Mouse (Mus musculus) ES-Bruce4 (cell line): ENCODE data around the gene Hdac5. TPM values are rescaled to one million over a fixed set of nuclear protein-coding genes. Genes with fewer than 3 reads are reported as not detected.
A peak's percentile ranks its signal among the peaks of the same experiment; 100 is the strongest.

Experiments
- H3K27ac ChIP-seq: 2 replicates; pipeline ENCODE4 v1.5.1; 2012; ENCODE audit warnings: low read length, inconsistent platforms; ENCODE audit not compliant: insufficient read depth
- H3K27me3 ChIP-seq: 2 replicates; pipeline ENCODE4 v1.6.1; 2012; ENCODE audit warnings: mild to moderate bottlenecking, low read length, inconsistent platforms; ENCODE audit not compliant: control insufficient read depth, poor library complexity, insufficient read depth, severe bottlenecking
- H3K36me3 ChIP-seq: 2 replicates; pipeline ENCODE4 v1.6.1; 2012; ENCODE audit warnings: inconsistent platforms, mild to moderate bottlenecking, low read length, moderate library complexity; ENCODE audit not compliant: control insufficient read depth, poor library complexity, insufficient read depth, severe bottlenecking
- H3K4me1 ChIP-seq: one replicate; pipeline ENCODE4 v1.8.1; 2011; ENCODE audit warnings: low read length; ENCODE audit not compliant: control insufficient read depth, insufficient read depth
- H3K4me3 ChIP-seq: 2 replicates; pipeline ENCODE4 v1.5.1; 2011; ENCODE audit warnings: low read depth, mild to moderate bottlenecking, low read length
- H3K9ac ChIP-seq: 2 replicates; pipeline ENCODE4 v1.6.1; 2012; ENCODE audit warnings: low read depth, mild to moderate bottlenecking, inconsistent platforms; ENCODE audit not compliant: poor library complexity, severe bottlenecking
- H3K9me3 ChIP-seq: replicated peaks from 2 replicates; pipeline ENCODE4 v1.6.1; 2012; ENCODE audit warnings: mild to moderate bottlenecking, low read length, inconsistent platforms; ENCODE audit not compliant: control insufficient read depth, poor library complexity, insufficient read depth, severe bottlenecking
- CTCF ChIP-seq: IDR thresholded peaks from one replicate; pipeline ENCODE4 v1.8.1; 2011; ENCODE audit warnings: low read depth, low read length
- EP300 ChIP-seq: IDR thresholded peaks from 2 replicates; pipeline ENCODE4 v1.6.1; 2011; ENCODE audit warnings: low read depth, low read length; ENCODE audit not compliant: insufficient read depth
- POLR2A ChIP-seq: IDR thresholded peaks from one replicate; pipeline ENCODE4 v1.8.1; 2011; ENCODE audit warnings: low read length; ENCODE audit not compliant: insufficient read depth
- polyA plus RNA-seq: library from polyadenylated mRNA; stranded (reverse); fragments of >200 nt; gene quantifications from 2 replicates; pipeline ENCODE4 v1.2.4, GENCODE M21; 2011; ENCODE audit warnings: low read depth; ENCODE audit not compliant: missing spikeins, insufficient read depth, insufficient read length

Hdac5 gene
- polyA plus RNA-seq, 1 experiment, result 41.2 TPM

GRCm38 (mm10) chr11:102224686-102225085, 5.3 kb downstream of the Hdac5 start:
- Histone ChIP-seq H3K4me3 (no peak overlapping the region), H3K9ac (no peak overlapping the region), H3K27me3 (no peaks in the 10 kb centered on the region)

GRCm38 (mm10) chr11:102223166-102223565, 6.8 kb downstream of the Hdac5 start:
- peaks cover 16% of the 10 kb centered on the region for H3K4me1 ChIP-seq

More at GRCm38 (mm10) chr11:102224686-102225085, 5.3 kb downstream of the Hdac5 start:
- Histone ChIP-seq H3K9me3 (no peaks in the 10 kb centered on the region), H3K27ac (no peak overlapping the region), H3K4me1 (peaks cover 12% of the 10 kb centered on the region), H3K36me3 (no peaks in the 10 kb centered on the region)
- TF ChIP-seq POLR2A (no peak), EP300 (no peak), CTCF (no peak)

GRCm38 (mm10) chr11:102221954-102222351, 8.0 kb downstream of the Hdac5 start:
- Histone ChIP-seq H3K4me1 (peaks cover 13% of the 10 kb centered on the region), H3K27me3 (no peaks in the 10 kb centered on the region), H3K9ac (no peak overlapping the region), H3K27ac (no peak overlapping the region), H3K4me3 (no peak overlapping the region), H3K36me3 (no peaks in the 10 kb centered on the region), H3K9me3 (no peaks in the 10 kb centered on the region)
- TF ChIP-seq EP300, result no peak

More at GRCm38 (mm10) chr11:102223166-102223565, 6.8 kb downstream of the Hdac5 start:
- H3K9me3 ChIP-seq, result no peaks in the 10 kb centered on the region
- TF ChIP-seq CTCF (peak; percentile 67), POLR2A (no peak), EP300 (no peak)
- no peak overlapping the region for H3K4me3 ChIP-seq
- no peak overlapping the region for H3K27ac ChIP-seq
- no peaks in the 10 kb centered on the region for H3K27me3 ChIP-seq
- H3K36me3 ChIP-seq, result no peaks in the 10 kb centered on the region
- no peak overlapping the region for H3K9ac ChIP-seq

- Histone ChIP-seq H3K27ac (no peak overlapping the region), H3K36me3 (no peaks in the 10 kb centered on the region), H3K9me3 (no peaks in the 10 kb centered on the region), H3K9ac (no peak overlapping the region), H3K4me3 (no peak overlapping the region), H3K27me3 (no peaks in the 10 kb centered on the region), H3K4me1 (peaks cover 7% of the 10 kb centered on the region)
- TF ChIP-seq POLR2A (no peak), EP300 (no peak), CTCF (no peak)
Measured at GRCm38 (mm10) chr11:102221243-102221953, 8.6 kb downstream of the Hdac5 start.

GRCm38 (mm10) chr11:102220451-102220850, 9.5 kb downstream of the Hdac5 start:
- H3K9ac ChIP-seq, result no peak overlapping the region
- no peak for TF ChIP-seq POLR2A
- H3K4me1 ChIP-seq, result peaks cover 13% of the 10 kb centered on the region
- no peak overlapping the region for H3K27ac ChIP-seq
- no peaks in the 10 kb centered on the region for H3K9me3 ChIP-seq
- no peaks in the 10 kb centered on the region for H3K27me3 ChIP-seq
- no peak overlapping the region for H3K4me3 ChIP-seq
- no peaks in the 10 kb centered on the region for H3K36me3 ChIP-seq

GRCm38 (mm10) chr11:102219994-102220346, 10.0 kb downstream of the Hdac5 start:
- H3K4me1 ChIP-seq, result peaks cover 13% of the 10 kb centered on the region
- H3K9ac ChIP-seq, result no peak overlapping the region
- no peaks in the 10 kb centered on the region for H3K36me3 ChIP-seq
- TF ChIP-seq EP300 (no peak), POLR2A (no peak), CTCF (no peak)
- no peaks in the 10 kb centered on the region for H3K27me3 ChIP-seq
- no peak overlapping the region for H3K27ac ChIP-seq
- no peaks in the 10 kb centered on the region for H3K9me3 ChIP-seq
- H3K4me3 ChIP-seq, result no peak overlapping the region
